Mouse (Mus musculus) urinary bladder, postnatal 0 days (tissue): ENCODE measurements around the gene Vegfb. TPM values are rescaled to one million over a fixed set of nuclear protein-coding genes. Genes with fewer than 3 reads are reported as not detected.

Experiments
- polyA plus RNA-seq: library from polyadenylated mRNA; unstranded; fragments of >200 nt; fragmentation: Nextera tagmentation; extraction: Ambion mirVana; gene quantifications from 2 replicates; pipeline ENCODE4 v1.2.1, GENCODE M21; 2015

Gene Vegfb
- 34.4 and 38.7 TPM in 2 replicates for polyA plus RNA-seq

DNA sequence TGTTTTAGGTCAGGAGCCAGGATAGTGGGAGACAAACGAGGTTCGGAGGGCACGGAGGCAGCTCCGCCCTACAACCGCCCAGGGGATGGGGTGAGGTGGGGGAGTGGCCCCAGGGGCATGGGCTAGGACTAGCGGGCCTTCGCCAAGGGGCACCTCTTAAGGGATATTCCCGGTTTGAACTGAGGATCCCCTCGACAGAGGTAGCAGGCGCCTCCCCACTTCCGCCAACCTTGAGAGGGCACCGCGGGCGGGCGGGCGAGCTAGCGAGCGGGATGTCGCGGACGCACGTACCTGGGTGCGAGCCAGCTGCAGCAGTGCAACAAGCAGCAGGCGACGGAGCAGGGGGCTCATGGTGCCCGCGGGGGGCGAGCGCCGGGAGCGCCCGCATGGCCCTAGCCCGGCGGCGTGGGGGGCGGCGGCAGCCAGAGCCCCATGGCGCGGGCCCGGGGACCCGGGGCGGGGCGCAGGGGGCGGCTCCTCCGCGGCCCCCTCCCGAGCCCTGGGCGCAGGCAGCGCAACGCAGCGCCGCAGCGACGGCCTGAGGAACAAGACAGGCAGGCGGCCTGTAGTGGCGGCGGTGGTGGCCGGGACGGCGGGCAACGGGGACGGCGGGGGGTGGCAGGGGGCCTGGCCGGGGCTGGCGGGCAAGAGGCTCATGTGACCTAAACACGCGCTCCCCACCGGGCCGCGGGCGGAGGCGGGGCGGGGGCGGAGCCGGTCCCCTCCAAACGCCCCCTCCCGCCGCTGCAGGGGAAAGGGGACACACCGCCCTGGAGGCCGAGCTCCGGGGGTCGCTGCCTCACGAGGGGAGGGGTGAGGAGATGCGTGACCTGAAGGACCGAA is at the start of gene Vegfb:
TSS of gene Vegfb (minus strand) at position 591 of the 843 bp plus-strand sequence.

DNA sequence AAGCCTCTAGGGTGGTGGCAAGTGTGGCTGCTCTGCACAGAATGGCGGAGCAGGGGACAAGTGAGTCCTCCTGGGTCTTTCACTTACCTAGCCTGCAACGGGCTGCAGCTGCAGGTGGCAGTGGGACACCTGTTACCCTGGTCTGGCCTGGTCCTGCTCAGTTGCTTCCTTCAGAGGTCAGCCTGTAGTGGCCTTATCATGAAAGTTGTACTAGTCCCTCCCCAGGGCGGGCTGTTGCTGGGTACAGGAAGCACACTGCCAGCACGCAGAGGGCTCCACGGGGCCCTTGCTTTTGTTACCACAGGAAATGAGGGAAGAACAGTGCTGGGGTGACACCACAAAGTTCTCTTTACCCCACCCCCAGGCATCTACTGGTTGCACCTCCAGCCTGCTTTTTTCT is 31.7 kb upstream of the Vegfb start, which contains the start of gene Fermt3:
TSS of gene Fermt3 (minus strand) at position 279 of the 400 bp plus-strand sequence.

GRCm38 (mm10) chr19:6996006-6996405 is 8.6 kb upstream of the Vegfb start, which contains the start of the genes Nudt22 and Trpt1:
Gene Nudt22 (minus strand): TSS chr19:6996117.
Gene Trpt1 (plus strand): TSS chr19:6996131.

GRCm38 (mm10) chr19:6992011-6992858 is 4.8 kb upstream of the Vegfb start, which contains the start of gene Dnajc4:
Gene Dnajc4 (minus strand): TSS chr19:6992572.

DNA sequence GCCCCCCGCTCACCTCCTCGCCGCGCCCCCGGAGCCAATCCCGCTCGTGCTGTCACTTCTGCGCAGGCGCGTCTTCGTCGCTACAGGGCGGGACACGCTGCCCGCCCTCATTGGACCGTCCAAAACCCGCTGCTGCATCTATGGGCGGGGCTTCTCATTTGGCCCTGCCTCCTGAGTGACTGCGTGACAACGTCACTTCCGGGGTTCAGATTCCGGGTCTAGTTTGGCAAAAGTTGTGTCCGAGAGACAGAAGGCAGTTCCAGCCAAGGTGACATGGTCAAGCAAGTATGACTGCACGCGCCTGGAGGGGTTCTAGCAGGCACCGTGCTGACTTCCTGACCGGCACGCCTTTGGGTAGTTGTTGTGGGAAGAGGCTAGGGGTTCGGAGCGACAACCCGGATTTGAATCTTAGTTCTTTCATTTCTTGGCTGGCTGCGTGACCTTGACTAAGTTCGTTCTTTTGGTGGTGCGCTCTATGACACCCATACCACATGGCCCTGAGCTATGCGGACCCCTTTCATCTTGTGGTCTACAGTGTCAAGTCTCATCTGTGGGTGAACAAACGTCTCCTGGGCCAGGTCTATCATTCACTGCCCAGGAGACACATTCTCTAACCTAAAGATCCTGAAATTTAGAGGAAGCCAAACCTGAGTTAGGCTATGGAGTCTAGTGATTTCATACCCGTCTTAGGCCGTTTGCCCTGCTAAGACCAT is 6.9 kb downstream of the Vegfb start, which contains the start of gene Fkbp2:
TSS of gene Fkbp2 (minus strand) at position 121 of the 713 bp plus-strand sequence.

GRCm38 (mm10) chr19:6975537-6976521 is 11.6 kb downstream of the Vegfb start, which contains the start of gene Plcb3:
Gene Plcb3 (minus strand): TSS chr19:6976470.

GRCm38 (mm10) chr19:6974211-6975205 is 12.9 kb downstream of the Vegfb start, which contains the start of gene Ppp1r14b:
Gene Ppp1r14b (plus strand): TSS chr19:6974968.

DNA sequence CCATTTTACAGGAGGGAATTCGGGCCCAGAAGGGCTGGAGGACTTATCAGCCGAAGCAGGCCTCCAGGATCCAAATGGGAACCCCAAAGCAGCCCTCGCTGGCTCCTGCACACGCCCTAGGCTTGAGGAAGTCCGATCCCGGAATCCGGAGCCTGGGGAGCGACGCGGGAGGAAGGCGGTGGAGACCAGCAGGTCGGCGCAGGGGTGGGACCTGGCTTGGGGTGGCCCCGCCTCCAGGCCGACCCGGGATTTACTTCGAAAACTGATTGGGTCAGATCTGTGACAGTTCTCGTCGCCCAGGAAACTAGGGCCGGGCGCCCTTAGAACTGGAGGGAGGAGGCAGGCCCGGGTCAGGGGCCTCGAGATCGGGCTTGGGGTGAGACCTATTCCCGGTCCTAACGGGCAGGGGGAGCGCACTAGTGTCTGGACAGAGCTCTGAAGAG is 45.2 kb downstream of the Vegfb start, which contains the start of gene Gpr137:
TSS of gene Gpr137 (minus strand) at position 232 of the 443 bp plus-strand sequence.

GRCm38 (mm10) chr19:6941372-6942248 is 45.8 kb downstream of the Vegfb start, which contains the start of gene Bad:
Gene Bad (plus strand): TSS chr19:6941861.

GRCm38 (mm10) chr19:6934195-6934977 is 53.1 kb downstream of the Vegfb start, which contains the start of gene Kcnk4:
Gene Kcnk4 (minus strand): TSS chr19:6934515.

Other genes starting within 250 kb of the Vegfb start
- 40.3 and 43.7 TPM in 2 replicates for gene Rps6ka4, start 147.0 kb downstream of the Vegfb start, polyA plus RNA-seq
- gene Ccdc88b, start 129.4 kb downstream of the Vegfb start, polyA plus RNA-seq, result 0.83 and 1.3 TPM in 2 replicates
- 77.8 and 79.0 TPM in 2 replicates for gene Trmt112, start 78.0 kb downstream of the Vegfb start, polyA plus RNA-seq
- 550 and 643 TPM in 2 replicates for gene Prdx5, start 77.5 kb downstream of the Vegfb start, polyA plus RNA-seq
- gene Esrra, start 65.8 kb downstream of the Vegfb start, polyA plus RNA-seq, result 14.4 and 16.9 TPM in 2 replicates
- 2.5 and 3.3 TPM in 2 replicates for gene Catsperz, start 62.3 kb downstream of the Vegfb start, polyA plus RNA-seq
- gene Kcnk4, start 53.1 kb downstream of the Vegfb start, polyA plus RNA-seq, result 0.44 and 0.81 TPM in 2 replicates
- 67.7 and 73.8 TPM in 2 replicates for gene Bad, start 45.8 kb downstream of the Vegfb start, polyA plus RNA-seq
- 23.7 and 24.3 TPM in 2 replicates for gene Gpr137, start 45.2 kb downstream of the Vegfb start, polyA plus RNA-seq
- gene Ppp1r14b, start 12.7 kb downstream of the Vegfb start, polyA plus RNA-seq, result 81.0 and 92.9 TPM in 2 replicates
- gene Plcb3, start 11.2 kb downstream of the Vegfb start, polyA plus RNA-seq, result 31.8 TPM in 2 replicates
- 74.7 and 85.4 TPM in 2 replicates for gene Fkbp2, start 7.2 kb downstream of the Vegfb start, polyA plus RNA-seq
- gene Dnajc4, start 4.9 kb upstream of the Vegfb start, polyA plus RNA-seq, result 26.6 and 32.5 TPM in 2 replicates
- 17.2 and 19.9 TPM in 2 replicates for gene Nudt22, start 8.5 kb upstream of the Vegfb start, polyA plus RNA-seq
- gene Trpt1, start 8.5 kb upstream of the Vegfb start, polyA plus RNA-seq, result 10.9 and 11.3 TPM in 2 replicates
- gene Fermt3, start 31.8 kb upstream of the Vegfb start, polyA plus RNA-seq, result 7.1 and 19.9 TPM in 2 replicates
- 79.0 and 85.8 TPM in 2 replicates for gene Stip1, start 52.3 kb upstream of the Vegfb start, polyA plus RNA-seq
- 5.4 and 6.9 TPM in 2 replicates for gene Macrod1, start 69.2 kb upstream of the Vegfb start, polyA plus RNA-seq
- 0.68 and 0.73 TPM in 2 replicates for gene Flrt1, start 118.1 kb upstream of the Vegfb start, polyA plus RNA-seq
- 112 and 117 TPM in 2 replicates for gene Otub1, start 218.7 kb upstream of the Vegfb start, polyA plus RNA-seq
- 1,989 and 2,052 TPM in 2 replicates for gene Cox8a, start 230.0 kb upstream of the Vegfb start, polyA plus RNA-seq